Mouse (Mus musculus) embryonic facial prominence, embryonic 10.5 days (tissue): ENCODE data around the gene Eef1akmt3. TPM values are rescaled to one million over a fixed set of nuclear protein-coding genes. Genes with fewer than 3 reads are reported as not detected.

Experiments used
- DNase-seq: peaks from one replicate; pipeline ENCODE4 v3.0.0-alpha.2; 2017; ENCODE audit warnings: low spot score
- H3K27ac ChIP-seq: fragments of 300-500 bp; sonication (generic); replicated peaks from 2 replicates; pipeline ENCODE4 v1.5.1; 2016; ENCODE audit warnings: mild to moderate bottlenecking
- H3K27me3 ChIP-seq: fragments of 300-500 bp; sonication (generic); replicated peaks from 2 replicates; pipeline ENCODE4 v1.6.1; 2016; ENCODE audit warnings: low read depth, mild to moderate bottlenecking; ENCODE audit not compliant: poor library complexity, severe bottlenecking
- H3K36me3 ChIP-seq: fragments of 300-500 bp; sonication (generic); replicated peaks from 2 replicates; pipeline ENCODE4 v1.6.1; 2016; ENCODE audit warnings: mild to moderate bottlenecking, moderate library complexity
- H3K4me1 ChIP-seq: fragments of 300-500 bp; sonication (generic); 2 replicates; pipeline ENCODE4 v1.6.1; 2016
- H3K4me3 ChIP-seq: fragments of 300-500 bp; sonication (generic); 2 replicates; pipeline ENCODE4 v1.5.1; 2016; ENCODE audit warnings: mild to moderate bottlenecking, moderate library complexity
- H3K9me3 ChIP-seq: fragments of 300-500 bp; sonication (generic); 2 replicates; pipeline ENCODE4 v1.6.1; 2016; ENCODE audit warnings: mild to moderate bottlenecking
- WGBS: fragments of 180-500 bp; shearing (Covaris S2); methylation state at CpG from one replicate; pipeline ENCODE4 v1.1.7; 2016; 5-methylcytosine and 5-hydroxymethylcytosine counted together
- polyA plus RNA-seq: library from polyadenylated mRNA; unstranded; fragments of >200 nt; fragmentation: Nextera tagmentation; extraction: Ambion mirVana; gene quantifications from 2 replicates; pipeline ENCODE4 v1.2.1, GENCODE M21; 2016

Eef1akmt3 gene
- polyA plus RNA-seq, 1 experiment from 2014 or later, result 0.27 TPM

- no peak overlapping the region for H3K4me3 ChIP-seq
- H3K36me3 ChIP-seq, result peaks cover 23% of the 10 kb centered on the region
- H3K27ac ChIP-seq, result no peak overlapping the region
- no peaks in the 10 kb centered on the region for H3K9me3 ChIP-seq
- H3K27me3 ChIP-seq, result no peaks in the 10 kb centered on the region
- DNase-seq, result no peak
- H3K4me1 ChIP-seq, result peaks cover 6% of the 10 kb centered on the region; the same call in 1 of the 2 replicates
- WGBS, result 84% methylated on average over 8 of the region's 8 CpGs
Measured at GRCm38 (mm10) chr10:127003334-127003733, 38.0 kb downstream of the Eef1akmt3 start.

DNA sequence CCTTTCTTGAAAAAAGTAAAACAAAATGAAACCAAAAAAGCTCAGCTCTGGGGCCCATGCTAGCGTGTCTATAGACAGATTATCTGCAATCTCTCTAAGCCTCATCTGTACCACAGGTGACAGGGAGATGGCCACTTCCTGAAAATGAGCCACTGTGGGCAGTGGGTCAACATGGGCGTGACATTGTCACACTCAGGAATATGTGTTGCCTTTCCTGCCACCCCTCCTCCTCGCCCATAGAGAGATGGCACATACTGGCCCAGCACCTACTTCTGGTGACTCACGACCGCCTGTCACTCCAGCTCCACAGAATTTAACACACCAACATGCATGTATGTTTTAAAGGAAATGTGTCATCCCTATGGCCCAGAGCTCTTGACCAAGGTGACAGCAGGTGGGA, 38.5 kb downstream of the Eef1akmt3 start:
- H3K4me1 ChIP-seq, result peaks cover 6% of the 10 kb centered on the region; the same call in 1 of the 2 replicates
- H3K4me3 ChIP-seq, result no peak overlapping the region
- 94% methylated on average over 5 of the region's 5 CpGs for WGBS
- H3K36me3 ChIP-seq, result peaks cover 29% of the 10 kb centered on the region
- DNase-seq, result no peak
- H3K27ac ChIP-seq, result no peak overlapping the region
- no peaks in the 10 kb centered on the region for H3K27me3 ChIP-seq
- H3K9me3 ChIP-seq, result no peaks in the 10 kb centered on the region

DNA sequence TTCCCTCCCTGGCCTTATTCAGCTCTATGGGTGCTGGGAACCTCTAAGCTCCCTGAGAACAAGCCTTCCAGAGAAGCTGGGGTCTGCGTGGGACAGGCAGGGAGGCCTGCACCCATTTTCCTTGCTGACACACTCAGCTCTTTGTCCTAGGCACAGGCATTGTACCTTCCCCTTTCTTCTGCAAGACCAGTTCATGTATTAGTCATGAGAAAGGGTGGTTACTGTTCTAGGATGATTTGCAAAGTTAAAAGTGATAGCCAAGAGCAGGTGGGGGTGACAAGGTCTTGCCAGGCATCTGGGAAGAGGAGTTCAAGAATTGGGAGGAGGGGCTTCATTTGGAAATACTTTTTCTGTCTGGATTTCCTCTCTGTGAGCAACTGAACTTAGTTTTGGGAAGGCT, 39.3 kb downstream of the Eef1akmt3 start:
- Histone ChIP-seq H3K36me3 (peaks cover 36% of the 10 kb centered on the region), H3K4me3 (no peak overlapping the region), H3K9me3 (no peaks in the 10 kb centered on the region), H3K4me1 (peaks cover 6% of the 10 kb centered on the region; the same call in 1 of the 2 replicates), H3K27ac (no peak overlapping the region), H3K27me3 (no peaks in the 10 kb centered on the region)
- no peak for DNase-seq
- WGBS, result 83% methylated on average over 1 of the region's 1 CpGs

GRCm38 (mm10) chr10:127001297-127001696, 40.0 kb downstream of the Eef1akmt3 start:
- WGBS, result 89% methylated on average over 9 of the region's 9 CpGs
- H3K36me3 ChIP-seq, result peaks cover 38% of the 10 kb centered on the region
- H3K4me3 ChIP-seq, result no peak overlapping the region
- H3K9me3 ChIP-seq, result no peaks in the 10 kb centered on the region
- DNase-seq, result no peak
- no peaks in the 10 kb centered on the region for H3K27me3 ChIP-seq
- no peak overlapping the region for H3K27ac ChIP-seq
- peaks cover 3% of the 10 kb centered on the region; the same call in 1 of the 2 replicates for H3K4me1 ChIP-seq

DNA sequence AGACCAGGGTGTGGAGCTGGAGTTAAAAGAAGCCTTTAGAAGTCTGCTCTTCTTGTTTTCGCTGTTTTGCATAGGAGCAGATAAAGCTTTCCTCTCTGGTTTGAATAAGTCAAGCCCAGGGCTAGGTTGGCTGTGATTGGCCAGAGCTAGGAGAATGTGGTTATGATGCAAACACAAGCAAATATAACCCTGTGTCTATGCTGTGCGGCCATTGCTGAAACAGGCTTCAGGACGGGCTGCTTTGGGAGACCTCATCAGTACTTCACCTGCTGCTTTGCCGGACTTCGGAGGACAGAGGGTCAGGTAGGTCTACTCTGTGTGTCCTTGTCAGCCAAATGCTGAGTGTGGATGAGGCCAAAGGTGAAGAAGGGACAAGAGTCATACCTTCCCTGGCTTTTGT, 40.8 kb downstream of the Eef1akmt3 start, which contains the start of gene Avil:
Avil (plus strand) TSS at position 181 of the 400 bp plus-strand sequence.
- no peak within 1 kb of the TSS for H3K27ac ChIP-seq
- peaks cover 46% of the 10 kb centered on the region for H3K36me3 ChIP-seq
- H3K27me3 ChIP-seq, result no peaks in the 10 kb centered on the region
- WGBS, result 90% methylated on average over 5 of the region's 5 CpGs
- no peak for DNase-seq
- no peaks in the 10 kb centered on the region for H3K9me3 ChIP-seq
- no peak within 1 kb of the TSS for H3K4me3 ChIP-seq
- no peaks in the 10 kb centered on the region for H3K4me1 ChIP-seq

DNA sequence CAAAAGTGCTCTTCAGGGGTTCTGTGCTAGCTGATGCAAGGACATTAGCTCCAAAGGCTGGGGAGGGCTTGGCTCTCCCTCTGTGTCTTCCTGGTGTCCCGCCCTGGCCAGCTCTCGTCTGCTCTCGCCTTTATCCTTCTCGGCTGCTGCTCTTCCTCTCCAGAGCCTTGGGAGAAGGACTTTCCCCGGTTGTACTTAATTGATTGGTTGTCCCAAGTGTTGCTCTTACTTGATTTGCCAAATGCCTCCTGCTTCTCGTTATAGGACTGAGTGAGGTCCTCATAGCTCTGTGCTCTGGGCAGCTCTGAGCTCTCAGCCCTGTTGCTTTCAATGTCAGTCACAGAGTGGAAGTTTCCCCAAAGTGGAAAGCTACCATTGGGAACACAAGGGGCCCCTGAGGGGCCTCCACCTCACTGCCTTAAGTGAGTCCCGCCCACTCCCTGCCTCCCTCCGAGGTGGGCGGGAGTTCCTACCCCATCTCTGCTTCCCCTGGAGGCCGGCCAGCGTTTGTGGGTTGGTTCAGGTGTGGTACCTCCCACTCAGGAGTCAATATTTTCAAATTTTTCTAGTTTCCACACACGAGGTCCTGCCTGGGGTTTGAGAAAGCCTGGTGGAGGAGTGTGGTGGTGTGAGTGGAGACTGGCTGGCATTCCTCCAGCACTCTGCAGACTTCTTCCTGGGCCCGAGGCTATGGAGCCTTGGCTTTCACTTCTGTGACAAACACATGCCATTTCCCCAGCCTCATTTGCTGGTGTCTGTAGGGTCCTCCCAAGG, 43.8 kb downstream of the Eef1akmt3 start:
- WGBS, result 78% methylated on average over 13 of the region's 13 CpGs
- H3K36me3 ChIP-seq, result peaks cover 76% of the 10 kb centered on the region
- no peaks in the 10 kb centered on the region for H3K9me3 ChIP-seq
- H3K27me3 ChIP-seq, result no peaks in the 10 kb centered on the region
- H3K4me3 ChIP-seq, result no peak overlapping the region
- H3K4me1 ChIP-seq, result no peaks in the 10 kb centered on the region
- no peak overlapping the region for H3K27ac ChIP-seq
- DNase-seq, result no peak

DNA sequence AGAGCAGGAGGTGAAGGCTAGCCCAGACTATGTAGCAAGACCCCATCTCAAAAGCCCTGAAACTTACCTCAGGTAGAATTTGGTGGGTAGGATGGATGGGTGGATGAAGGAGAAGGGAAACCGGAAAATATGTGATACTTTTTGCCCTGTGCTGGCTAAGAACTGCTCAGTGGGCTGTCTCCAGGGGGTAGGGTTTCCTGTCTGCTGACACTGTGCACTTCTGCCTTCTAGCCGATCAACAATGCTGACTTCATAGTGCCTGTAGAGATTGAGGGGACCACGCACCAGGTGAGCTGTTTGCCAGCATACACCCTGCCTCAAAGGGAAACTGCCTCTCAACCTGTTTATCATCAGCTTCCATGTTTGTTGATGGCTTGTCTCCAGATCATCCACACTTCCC, 47.7 kb downstream of the Eef1akmt3 start:
- Histone ChIP-seq H3K27ac (no peak overlapping the region), H3K4me3 (no peak overlapping the region), H3K9me3 (no peaks in the 10 kb centered on the region), H3K27me3 (no peaks in the 10 kb centered on the region), H3K4me1 (peaks cover 11% of the 10 kb centered on the region), H3K36me3 (peaks cover 77% of the 10 kb centered on the region)
- no peak for DNase-seq
- WGBS, result 92% methylated on average over 3 of the region's 3 CpGs

DNA sequence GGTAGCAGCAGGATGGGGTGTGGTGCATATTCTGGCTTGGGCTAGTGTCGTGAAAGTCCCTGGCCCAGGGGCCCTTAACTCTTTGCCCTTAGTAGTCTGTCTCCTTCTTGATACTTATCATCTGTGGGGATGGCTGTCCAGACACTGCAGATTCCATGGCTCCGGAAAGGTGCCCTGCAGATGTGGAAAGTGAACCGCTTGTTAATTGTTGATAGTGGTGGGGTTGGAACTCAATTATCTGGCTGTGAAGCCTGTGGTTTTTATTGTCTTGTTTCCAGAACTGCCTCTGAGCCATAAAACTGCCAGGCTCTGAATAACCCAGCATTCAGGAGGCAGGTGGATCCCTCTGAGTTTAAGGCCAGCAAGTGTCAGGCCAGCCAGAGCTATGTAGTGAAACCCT, 49.6 kb downstream of the Eef1akmt3 start:
- peaks cover 74% of the 10 kb centered on the region for H3K36me3 ChIP-seq
- 87% methylated on average over 3 of the region's 3 CpGs for WGBS
- DNase-seq, result no peak

GRCm38 (mm10) chr10:126990313-126991056, 50.8 kb downstream of the Eef1akmt3 start:
- peaks cover 42% of the 10 kb centered on the region for H3K4me1 ChIP-seq
- H3K36me3 ChIP-seq, result peaks cover 74% of the 10 kb centered on the region
- peak; percentile 91 for DNase-seq
- no peak overlapping the region for H3K27ac ChIP-seq
- H3K27me3 ChIP-seq, result no peaks in the 10 kb centered on the region
- no peaks in the 10 kb centered on the region for H3K9me3 ChIP-seq
- H3K4me3 ChIP-seq, result no peak overlapping the region
- 69% methylated on average over 7 of the region's 7 CpGs for WGBS

More for the DNA sequence above, 49.6 kb downstream of the Eef1akmt3 start:
- Histone ChIP-seq H3K27ac (no peak overlapping the region), H3K4me3 (no peak overlapping the region), H3K9me3 (no peaks in the 10 kb centered on the region), H3K4me1 (peaks cover 31% of the 10 kb centered on the region), H3K27me3 (no peaks in the 10 kb centered on the region)

GRCm38 (mm10) chr10:126988513-126989165, 52.7 kb downstream of the Eef1akmt3 start:
- H3K4me1 ChIP-seq, result peaks cover 58% of the 10 kb centered on the region

DNA sequence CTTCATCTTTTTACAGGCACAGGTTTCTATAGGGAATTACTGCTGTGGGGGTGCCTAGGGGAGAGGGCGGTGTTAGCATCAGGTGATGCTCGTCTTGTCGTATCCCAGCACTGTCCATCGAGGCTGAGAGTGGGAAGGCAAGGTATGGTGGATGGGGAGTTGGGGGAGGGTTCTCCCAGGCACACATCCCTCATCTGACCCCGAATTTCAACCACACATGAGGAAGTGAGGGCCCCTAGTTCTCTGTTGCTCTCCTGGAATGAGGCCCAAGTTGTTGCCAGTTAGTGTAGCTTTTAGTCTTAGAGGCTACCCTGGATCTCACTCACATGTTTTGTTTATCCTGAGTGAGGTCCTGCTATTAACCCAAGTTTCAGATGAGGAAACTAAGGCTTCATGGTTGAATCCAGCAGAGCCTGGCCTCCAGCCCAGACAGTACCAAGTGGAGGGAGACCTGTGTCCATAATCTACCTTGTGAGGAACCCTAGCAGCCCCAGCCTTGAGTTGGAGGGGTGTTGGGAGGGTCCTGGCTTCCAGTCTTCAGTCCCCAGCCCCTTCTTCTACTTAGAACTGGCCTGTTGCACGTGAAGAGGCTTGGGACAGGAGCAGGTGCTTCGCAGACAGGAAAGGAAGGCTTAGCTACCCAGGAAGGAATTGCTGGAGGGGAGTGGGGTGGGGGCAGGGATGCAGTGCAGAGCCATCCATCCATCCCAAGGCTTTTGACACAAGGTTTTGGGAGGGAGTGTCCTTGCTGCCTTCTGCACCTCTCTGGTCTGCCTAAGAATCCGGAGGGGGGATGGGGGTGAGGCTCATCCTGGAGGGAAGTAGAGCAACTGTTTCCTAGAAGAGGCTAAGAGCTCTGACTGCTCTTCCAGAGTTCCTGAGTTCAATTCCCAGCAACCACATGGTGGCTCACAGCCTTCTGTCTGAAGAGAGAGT, 53.9 kb downstream of the Eef1akmt3 start:
- Histone ChIP-seq H3K27ac (peak overlapping the region; percentile 35; the same call in 1 of the 2 replicates), H3K4me3 (peak overlapping the region; percentile 5; the same call in 1 of the 2 replicates), H3K4me1 (peaks cover 70% of the 10 kb centered on the region), H3K36me3 (peaks cover 65% of the 10 kb centered on the region), H3K27me3 (no peaks in the 10 kb centered on the region), H3K9me3 (no peaks in the 10 kb centered on the region)
- no peak for DNase-seq
- WGBS, result 62% methylated on average over 8 of the region's 8 CpGs

More at GRCm38 (mm10) chr10:126988513-126989165, 52.7 kb downstream of the Eef1akmt3 start:
- Histone ChIP-seq H3K27me3 (no peaks in the 10 kb centered on the region), H3K9me3 (no peaks in the 10 kb centered on the region), H3K27ac (0 out of 2 replicates have a peak overlapping the region, but pooled peaks have one; percentile 35), H3K4me3 (0 out of 2 replicates have a peak overlapping the region, but pooled peaks have one; percentile 12), H3K36me3 (peaks cover 71% of the 10 kb centered on the region)
- no peak for DNase-seq
- WGBS, result 80% methylated on average over 5 of the region's 5 CpGs
